Mouse (Mus musculus) stomach, postnatal 0 days (tissue): Measurements from ENCODE around the gene Pirt. TPM values are rescaled to one million over a fixed set of nuclear protein-coding genes. Genes with fewer than 3 reads are reported as not detected.
A peak's percentile ranks its signal among the peaks of the same experiment; 100 is the strongest.

Experiments
- ATAC-seq: fragments of 200-750 bp; cut with Nextera tagmentation; 2 replicates; pipeline ENCODE4 v1.8.0; 2017; ENCODE audit not compliant: low FRiP score, low TSS enrichment
- DNase-seq: peaks from one replicate; pipeline ENCODE4 v3.0.0-alpha.2; 2016; ENCODE audit warnings: low spot score
- H3K27ac ChIP-seq: fragments of 300-500 bp; sonication (generic); replicated peaks from 2 replicates; pipeline ENCODE4 v1.5.1; 2014; ENCODE audit warnings: mild to moderate bottlenecking, control low read depth
- H3K27me3 ChIP-seq: fragments of 300-500 bp; sonication (generic); 2 replicates; pipeline ENCODE4 v1.6.1; 2014; ENCODE audit warnings: low read length; ENCODE audit not compliant: control insufficient read depth, insufficient read depth
- H3K36me3 ChIP-seq: fragments of 300-500 bp; sonication (generic); 2 replicates; pipeline ENCODE4 v1.6.1; 2014; ENCODE audit warnings: low read length, mixed read lengths; ENCODE audit not compliant: control insufficient read depth, insufficient read depth
- H3K4me1 ChIP-seq: fragments of 300-500 bp; sonication (generic); replicated peaks from 2 replicates; pipeline ENCODE4 v1.6.1; 2014; ENCODE audit warnings: antibody characterized with exemption; ENCODE audit not compliant: control insufficient read depth, insufficient read depth
- H3K4me2 ChIP-seq: fragments of 300-500 bp; sonication (generic); replicated peaks from 2 replicates; pipeline ENCODE4 v1.6.1; 2014; ENCODE audit warnings: low read depth, mild to moderate bottlenecking, control low read depth, moderate library complexity
- H3K4me3 ChIP-seq: fragments of 300-500 bp; sonication (generic); 2 replicates; pipeline ENCODE4 v1.5.1; 2014; ENCODE audit warnings: low read depth, low read length, control low read depth
- H3K9ac ChIP-seq: fragments of 300-500 bp; sonication (generic); 2 replicates; pipeline ENCODE4 v1.6.1; 2014; ENCODE audit warnings: mild to moderate bottlenecking, low read length, control low read depth, mixed read lengths
- H3K9me3 ChIP-seq: fragments of 300-500 bp; sonication (generic); 2 replicates; pipeline ENCODE4 v1.6.1; 2016; ENCODE audit warnings: low read length; ENCODE audit not compliant: control insufficient read depth
- CTCF ChIP-seq: IDR thresholded peaks from 2 replicates; pipeline ENCODE4 v1.5.1; 2016; ENCODE audit warnings: antibody characterized with exemption, low read depth, mild to moderate bottlenecking, moderate library complexity
- EP300 ChIP-seq: optimal IDR thresholded peaks from 2 replicates; pipeline ENCODE3; 2016; ENCODE audit warnings: antibody characterized with exemption
- WGBS: fragments of 180-500 bp; shearing (Covaris S2); extraction: QIAGEN DNeasy Blood & Tissue Kit; methylation state at CpG from one replicate; pipeline ENCODE4 v1.1.7; 2014; 5-methylcytosine and 5-hydroxymethylcytosine counted together
- polyA plus RNA-seq: library from polyadenylated mRNA; unstranded; fragments of >200 nt; fragmentation: Nextera tagmentation; extraction: Ambion mirVana; gene quantifications from 2 replicates; pipeline ENCODE4 v1.2.1, GENCODE M21; 2015

Gene Pirt
- polyA plus RNA-seq: 5.6 and 6.0 TPM in 2 replicates

DNA sequence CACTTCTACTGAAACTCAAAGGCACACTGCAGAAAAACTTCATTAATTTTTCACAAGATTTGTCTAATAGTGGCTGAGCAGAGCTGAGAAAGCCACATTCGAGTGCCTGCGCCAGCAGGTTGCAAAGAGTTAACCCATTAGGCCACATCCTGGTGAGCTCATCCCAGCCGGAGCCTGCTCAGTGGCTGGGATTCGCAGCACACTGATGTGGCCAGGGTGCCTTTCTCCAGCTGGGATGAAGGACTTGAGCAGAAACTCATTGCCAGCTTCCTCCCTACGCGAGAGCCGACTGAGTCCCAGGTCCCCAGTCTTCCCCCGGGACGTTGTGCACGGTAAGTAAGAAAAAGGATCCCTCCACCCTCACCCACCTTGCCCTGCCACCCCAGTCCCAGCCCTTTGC lies at the start of gene Pirt:
Pirt (plus strand) TSS at position 171 of the 400 bp plus-strand sequence.
- no peak for TF ChIP-seq CTCF
- no peak for TF ChIP-seq EP300
- H3K4me2 ChIP-seq: peak within 1 kb of the TSS; percentile 6; the same call in 1 of the 2 replicates
- H3K36me3 ChIP-seq: no peaks in the 10 kb centered on the region
- 41% methylated on average over 10 of the region's 10 CpGs for WGBS
- no peak within 1 kb of the TSS for H3K4me3 ChIP-seq
- H3K4me1 ChIP-seq: no peaks in the 10 kb centered on the region
- no peaks in the 10 kb centered on the region for H3K9me3 ChIP-seq
- no peaks in the 10 kb centered on the region for H3K27me3 ChIP-seq
- ATAC-seq: no peak
- peak; percentile 38 for DNase-seq
- H3K27ac ChIP-seq: peak within 1 kb of the TSS; percentile 56
- no peak within 1 kb of the TSS for H3K9ac ChIP-seq

GRCm38 (mm10) chr11:66871701-66872100 lies 40.1 kb upstream of the Pirt start:
- Histone ChIP-seq H3K9me3 (no peaks in the 10 kb centered on the region), H3K9ac (no peak overlapping the region), H3K4me3 (no peak overlapping the region), H3K27ac (no peak overlapping the region), H3K36me3 (no peaks in the 10 kb centered on the region), H3K4me2 (no peak overlapping the region), H3K27me3 (no peaks in the 10 kb centered on the region), H3K4me1 (no peaks in the 10 kb centered on the region)
- 13% methylated on average over 5 of the region's 5 CpGs for WGBS
- ATAC-seq: no peak
- TF ChIP-seq EP300 (no peak), CTCF (peak; percentile 82)
- no peak for DNase-seq

- no peaks in the 10 kb centered on the region for H3K27me3 ChIP-seq
- 45% methylated on average over 3 of the region's 3 CpGs for WGBS
- no peak for TF ChIP-seq EP300
- no peak for TF ChIP-seq CTCF
- ATAC-seq (no peak), DNase-seq (no peak)
- no peak overlapping the region for H3K27ac ChIP-seq
- H3K9ac ChIP-seq: no peak overlapping the region
- H3K9me3 ChIP-seq: no peaks in the 10 kb centered on the region
- no peaks in the 10 kb centered on the region for H3K4me1 ChIP-seq
- no peak overlapping the region for H3K4me3 ChIP-seq
- H3K4me2 ChIP-seq: no peak overlapping the region
- no peaks in the 10 kb centered on the region for H3K36me3 ChIP-seq
These were observed 38.9 kb upstream of the Pirt start for GRCm38 (mm10) chr11:66872773-66873470.

- WGBS: 70% methylated on average over 2 of the region's 2 CpGs
These were observed 30.5 kb upstream of the Pirt start for GRCm38 (mm10) chr11:66881291-66881690.

GRCm38 (mm10) chr11:66882224-66883040 lies 29.3 kb upstream of the Pirt start:
- ATAC-seq (peak; percentile 8; the same call in 1 of the 2 replicates), DNase-seq (no peak)
- TF ChIP-seq CTCF: no peak
- TF ChIP-seq EP300: no peak
- Histone ChIP-seq H3K4me1 (no peaks in the 10 kb centered on the region), H3K4me2 (no peak overlapping the region), H3K27me3 (no peaks in the 10 kb centered on the region), H3K36me3 (no peaks in the 10 kb centered on the region), H3K9me3 (no peaks in the 10 kb centered on the region), H3K27ac (peak overlapping the region; percentile 40; the same call in 1 of the 2 replicates), H3K9ac (no peak overlapping the region), H3K4me3 (no peak overlapping the region)
- WGBS: 62% methylated on average over 7 of the region's 7 CpGs

More at GRCm38 (mm10) chr11:66881291-66881690, 30.5 kb upstream of the Pirt start:
- TF ChIP-seq EP300 (no peak), CTCF (no peak)
- no peaks in the 10 kb centered on the region for H3K27me3 ChIP-seq
- no peaks in the 10 kb centered on the region for H3K36me3 ChIP-seq
- no peak overlapping the region for H3K27ac ChIP-seq
- no peaks in the 10 kb centered on the region for H3K4me1 ChIP-seq
- no peak overlapping the region for H3K4me2 ChIP-seq
- no peak overlapping the region for H3K9ac ChIP-seq
- ATAC-seq (no peak), DNase-seq (no peak)
- H3K4me3 ChIP-seq: no peak overlapping the region
- no peaks in the 10 kb centered on the region for H3K9me3 ChIP-seq

DNA sequence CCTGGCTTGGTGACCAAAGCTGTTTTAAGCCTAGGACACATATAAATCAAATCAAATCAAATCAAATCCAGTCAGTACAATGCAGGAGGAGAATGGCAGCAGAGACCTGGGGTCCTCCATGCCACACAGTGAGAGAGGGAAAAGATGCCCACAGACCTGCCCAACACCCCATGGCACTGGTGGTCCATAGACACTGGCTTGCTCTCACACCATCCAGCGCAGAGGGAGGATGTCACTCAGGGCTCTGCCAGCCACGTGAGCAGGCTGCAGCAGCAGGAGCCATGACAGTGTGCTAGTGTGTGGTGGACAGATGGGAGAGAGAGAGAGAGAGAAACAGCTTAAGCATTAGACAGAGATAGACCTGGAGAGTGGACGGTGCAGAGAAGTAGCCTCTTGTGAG lies 19.2 kb upstream of the Pirt start:
- Histone ChIP-seq H3K4me2 (no peak overlapping the region), H3K27ac (no peak overlapping the region), H3K9ac (no peak overlapping the region), H3K4me1 (no peaks in the 10 kb centered on the region), H3K36me3 (no peaks in the 10 kb centered on the region), H3K4me3 (no peak overlapping the region), H3K9me3 (no peaks in the 10 kb centered on the region), H3K27me3 (no peaks in the 10 kb centered on the region)
- no peak for ATAC-seq
- no peak for TF ChIP-seq EP300
- no peak for TF ChIP-seq CTCF
- 78% methylated on average over 3 of the region's 3 CpGs for WGBS
- DNase-seq: no peak
